Mouse (Mus musculus): ENCODE measurements around the gene Adgrf4.

DNA sequence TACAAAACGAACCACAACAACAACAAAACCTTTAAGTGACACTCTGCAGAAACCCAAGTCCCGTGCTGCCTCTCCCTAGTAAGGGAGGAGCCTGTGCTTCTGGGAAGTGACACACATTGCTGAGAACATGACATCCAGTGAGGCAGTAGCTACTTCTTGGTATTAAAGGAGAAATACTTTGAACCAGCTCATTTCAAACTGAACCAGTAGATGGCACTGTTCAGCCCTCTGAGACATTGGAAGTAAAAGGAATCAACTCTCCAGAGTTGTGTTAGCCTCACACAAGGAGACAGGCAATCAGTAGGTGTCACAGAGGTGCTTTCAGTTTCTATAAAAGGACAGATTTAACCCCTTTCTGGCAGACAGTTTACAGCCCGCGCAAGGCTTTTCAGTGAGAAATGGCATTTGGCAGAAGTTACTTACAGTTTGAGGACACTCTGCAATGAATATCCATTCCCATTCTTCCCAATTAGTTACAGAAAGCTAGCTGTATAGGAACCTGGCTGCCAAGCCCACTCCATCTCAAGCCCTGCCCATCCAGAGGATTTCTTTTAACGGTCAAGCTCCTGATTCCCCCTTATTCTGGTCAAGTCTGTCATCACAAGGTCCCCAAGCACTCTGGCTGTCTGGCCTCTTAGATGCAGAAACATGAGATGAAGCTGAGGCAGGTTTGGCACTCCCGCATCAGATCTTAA is 78.9 kb downstream of the Adgrf4 start:
- TF ChIP-seq POLR2A (IDR thresholded peaks at IDR 0.05; ENCODE audit: low read depth, low read length) (no peak), CTCF (IDR thresholded peaks at IDR 0.05; ENCODE audit: extremely low read depth, insufficient read depth, insufficient read length, insufficient replicate concordance) (no peak)

All from spleen, adult 2 months (tissue).